Mouse (Mus musculus) fibroblast of lung, adult 2 months (primary cell): ENCODE results near the gene Palm2.
A peak's percentile ranks its signal among the peaks of the same experiment; 100 is the strongest.

Experiments used
- DNase-seq: peaks from one replicate; pipeline ENCODE4 v3.0.0-alpha.2; 2011; ENCODE audit warnings: low read depth

The Palm2 gene

DNA sequence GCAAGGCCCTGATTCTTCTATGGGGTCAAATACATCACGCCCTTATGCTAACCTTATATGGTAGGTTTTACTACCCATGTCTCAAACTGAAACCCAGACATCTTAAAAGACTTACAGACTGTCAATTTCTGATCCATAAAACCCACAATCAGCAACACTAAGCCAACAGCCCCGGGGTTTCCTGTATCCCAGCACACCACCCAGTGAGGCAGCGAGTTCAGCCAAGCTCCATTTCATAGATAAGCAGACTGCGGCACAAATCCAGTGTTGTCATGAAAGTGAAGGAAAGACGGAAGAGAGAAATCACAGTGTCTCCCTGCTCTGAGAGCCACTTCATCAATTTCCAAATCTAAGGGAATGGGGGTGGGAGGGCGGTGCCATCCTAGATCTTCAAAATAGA lies 184.7 kb downstream of the Palm2 start:
- DNase-seq = no peak

DNA sequence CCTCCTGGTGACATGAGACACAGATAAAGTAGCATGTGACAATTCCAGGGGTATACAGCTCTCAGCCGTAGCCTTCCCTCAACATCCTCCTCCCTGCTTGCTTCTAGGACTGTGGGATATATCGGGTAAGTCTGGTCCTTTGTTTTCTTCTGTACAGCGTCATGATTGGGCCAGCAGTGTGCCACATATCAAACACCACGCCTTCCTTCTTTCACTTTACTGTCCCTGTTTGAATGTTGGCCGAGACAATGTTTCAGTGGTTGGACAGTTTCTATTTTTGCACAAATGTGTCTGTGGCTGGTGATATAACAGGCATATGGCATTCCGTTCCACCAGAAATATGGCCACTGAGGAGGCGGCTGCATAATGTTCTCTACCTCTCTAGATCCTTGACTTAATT lies 188.8 kb downstream of the Palm2 start:
- DNase-seq = no peak

DNA sequence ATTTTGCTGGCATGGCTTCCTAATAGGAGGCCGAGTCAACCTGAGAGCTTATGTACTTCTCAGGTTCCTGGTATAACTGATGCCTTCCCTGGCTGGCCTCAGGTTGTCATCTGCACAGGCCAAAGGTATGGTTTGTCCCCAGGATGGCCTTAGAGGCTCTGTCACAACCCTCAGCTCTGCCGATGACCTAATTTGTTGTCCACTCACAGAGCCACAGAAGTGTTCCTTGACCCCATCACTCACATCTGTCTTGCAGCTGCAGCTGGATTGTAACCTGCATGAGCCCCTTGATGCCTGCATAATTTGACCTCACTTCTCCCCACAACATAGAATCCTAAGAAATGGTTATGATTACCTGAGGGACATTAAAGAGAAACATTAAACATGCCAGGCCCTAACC lies 190.8 kb downstream of the Palm2 start:
- no peak for DNase-seq

DNA sequence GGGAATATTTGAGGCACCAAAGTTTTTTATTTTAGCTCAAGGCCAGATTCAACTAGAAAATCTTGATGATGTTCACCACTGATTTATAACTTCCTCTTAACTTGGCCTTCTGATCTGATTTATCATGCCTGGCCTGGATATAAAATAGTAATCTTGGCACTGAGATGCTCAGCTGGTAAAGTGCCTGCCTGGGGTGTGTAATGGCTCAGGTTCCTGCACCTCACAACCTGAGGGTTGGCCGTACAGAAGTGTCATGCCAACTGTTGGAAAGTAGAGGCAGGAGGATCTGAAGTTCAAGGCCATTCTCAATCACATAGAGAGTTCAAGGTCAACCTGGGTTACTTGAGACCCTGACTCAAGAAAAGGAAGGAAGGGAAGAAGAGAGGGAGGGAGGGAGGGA lies 191.3 kb downstream of the Palm2 start:
- DNase-seq = no peak

DNA sequence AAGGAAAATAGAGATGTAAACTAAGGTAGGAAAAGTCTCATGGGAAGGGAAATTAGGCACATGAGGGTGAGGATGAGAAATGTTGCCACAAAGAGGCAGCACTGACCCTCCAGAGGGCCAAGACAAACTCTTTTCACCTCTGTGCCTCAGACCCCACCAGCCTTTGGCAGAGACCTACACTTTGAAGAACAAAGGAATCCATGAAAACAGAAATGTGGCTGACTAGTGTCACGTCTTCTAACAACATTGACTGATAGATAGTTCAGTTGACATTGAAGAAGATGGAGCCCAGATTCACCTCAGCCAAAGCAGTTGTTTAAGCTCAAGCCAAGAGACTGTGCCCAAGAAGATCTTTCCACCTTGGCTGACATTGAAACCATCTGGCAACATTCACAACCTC lies 191.7 kb downstream of the Palm2 start:
- no peak for DNase-seq

DNA sequence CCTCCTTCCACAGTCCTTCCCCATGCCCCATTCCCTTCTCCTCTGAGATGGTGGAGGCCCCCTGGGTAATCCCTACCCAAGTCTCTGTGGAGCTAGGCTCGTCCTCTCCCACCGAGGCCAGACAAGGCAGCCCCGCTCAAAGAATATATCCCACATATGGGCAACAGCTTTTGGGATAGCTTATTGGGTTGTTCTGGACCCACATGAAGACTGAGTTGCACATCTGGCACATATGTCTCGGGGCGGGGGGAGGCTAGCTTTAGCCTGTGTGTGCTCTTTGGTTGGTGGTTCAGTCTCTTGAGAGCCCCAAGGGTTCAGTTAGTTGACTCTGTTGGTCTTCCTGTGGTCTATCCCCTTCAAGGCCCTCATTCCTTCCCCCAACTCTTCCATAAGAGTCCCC lies 192.9 kb downstream of the Palm2 start:
- DNase-seq = no peak

DNA sequence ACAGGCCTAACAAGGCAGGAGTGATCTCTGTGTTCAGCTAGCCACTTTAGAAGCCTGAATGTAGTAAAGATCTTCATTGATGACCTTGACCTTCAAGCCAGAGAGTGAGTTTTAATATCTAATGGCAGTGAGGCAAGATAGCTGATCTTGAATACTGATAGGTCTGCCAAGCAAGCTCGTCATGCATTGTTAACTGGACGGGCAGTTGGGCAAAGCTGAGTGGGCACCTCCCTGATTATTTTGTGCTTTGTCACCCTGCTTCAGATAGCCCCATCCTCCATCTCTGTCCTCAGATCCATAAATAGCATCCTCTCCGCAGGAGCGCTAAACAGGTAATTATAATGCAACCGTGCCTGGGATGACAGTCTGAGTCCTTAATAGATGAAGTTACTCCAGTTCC lies 198.3 kb downstream of the Palm2 start:
- no peak for DNase-seq

DNA sequence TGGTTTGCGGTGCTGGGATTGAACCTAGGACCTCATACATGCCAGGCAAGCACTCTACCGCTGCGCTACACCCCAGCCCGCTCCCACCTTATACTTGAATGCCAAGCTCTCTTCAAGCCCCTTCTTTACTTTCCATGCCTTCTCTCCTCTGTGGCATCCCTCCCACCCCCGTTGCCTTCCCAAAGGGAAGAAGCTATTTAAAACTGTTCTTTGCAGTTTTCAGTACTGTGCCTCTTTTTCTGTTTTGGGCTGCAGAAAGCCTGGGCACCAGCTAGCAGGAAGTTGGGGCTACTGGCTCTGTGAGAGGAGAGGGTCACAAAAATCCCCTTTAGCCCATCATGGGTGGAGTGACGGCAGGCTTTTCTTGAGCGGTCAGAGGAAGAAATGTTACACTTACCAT lies 199.0 kb downstream of the Palm2 start:
- no peak for DNase-seq

DNA sequence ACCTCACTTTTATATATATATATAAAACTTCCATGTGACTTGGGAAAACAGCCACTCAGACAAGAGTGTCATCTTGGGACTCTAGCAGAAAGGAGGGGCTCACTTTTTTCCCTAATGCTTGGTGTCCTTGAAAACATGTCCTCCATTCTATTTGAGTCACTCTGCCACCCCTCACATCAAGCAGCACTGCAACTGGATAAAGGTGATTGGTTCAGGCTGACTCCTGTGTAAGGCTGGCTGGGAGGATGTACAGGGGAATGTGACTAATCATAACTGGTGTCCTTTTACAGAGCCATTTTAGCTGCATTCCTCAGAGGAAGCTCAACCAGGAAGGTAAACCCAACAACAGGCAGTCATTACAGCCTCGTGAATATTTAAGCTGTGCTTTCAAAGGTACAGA lies 200.9 kb downstream of the Palm2 start:
- no peak for DNase-seq

DNA sequence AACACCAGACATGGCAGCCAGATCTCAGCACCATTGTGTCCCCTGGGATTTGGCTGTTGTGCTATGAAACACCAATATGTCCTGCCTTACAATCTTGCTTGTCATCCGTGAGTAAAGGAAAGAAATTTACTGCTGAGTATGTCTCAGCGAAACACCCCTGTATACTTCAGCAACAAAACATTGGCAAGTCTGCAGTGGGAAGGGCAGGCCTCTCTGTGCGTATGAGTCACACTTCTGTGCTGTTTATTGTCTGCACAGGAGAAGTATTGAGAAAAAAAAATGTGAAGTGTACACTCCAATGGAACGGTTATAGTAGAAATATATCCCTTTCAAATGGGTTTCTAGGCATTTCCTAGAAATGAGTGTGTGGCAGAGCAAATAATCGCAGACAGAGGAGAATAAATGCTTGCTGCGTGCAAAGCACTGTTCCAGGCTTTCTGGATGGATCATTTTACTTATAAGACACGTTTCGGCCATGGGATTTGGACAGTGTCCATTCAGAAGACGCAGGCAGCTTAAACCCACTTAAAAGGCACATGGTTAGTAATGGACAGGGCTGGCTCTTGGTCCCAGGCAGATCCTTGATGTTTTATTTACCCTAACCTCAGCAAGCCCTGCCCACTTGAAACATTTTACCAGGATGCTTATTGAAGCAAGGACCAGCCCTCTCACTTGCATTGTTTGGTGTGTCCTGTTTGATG lies 202.9 kb downstream of the Palm2 start:
- peak; percentile 81 for DNase-seq

DNA sequence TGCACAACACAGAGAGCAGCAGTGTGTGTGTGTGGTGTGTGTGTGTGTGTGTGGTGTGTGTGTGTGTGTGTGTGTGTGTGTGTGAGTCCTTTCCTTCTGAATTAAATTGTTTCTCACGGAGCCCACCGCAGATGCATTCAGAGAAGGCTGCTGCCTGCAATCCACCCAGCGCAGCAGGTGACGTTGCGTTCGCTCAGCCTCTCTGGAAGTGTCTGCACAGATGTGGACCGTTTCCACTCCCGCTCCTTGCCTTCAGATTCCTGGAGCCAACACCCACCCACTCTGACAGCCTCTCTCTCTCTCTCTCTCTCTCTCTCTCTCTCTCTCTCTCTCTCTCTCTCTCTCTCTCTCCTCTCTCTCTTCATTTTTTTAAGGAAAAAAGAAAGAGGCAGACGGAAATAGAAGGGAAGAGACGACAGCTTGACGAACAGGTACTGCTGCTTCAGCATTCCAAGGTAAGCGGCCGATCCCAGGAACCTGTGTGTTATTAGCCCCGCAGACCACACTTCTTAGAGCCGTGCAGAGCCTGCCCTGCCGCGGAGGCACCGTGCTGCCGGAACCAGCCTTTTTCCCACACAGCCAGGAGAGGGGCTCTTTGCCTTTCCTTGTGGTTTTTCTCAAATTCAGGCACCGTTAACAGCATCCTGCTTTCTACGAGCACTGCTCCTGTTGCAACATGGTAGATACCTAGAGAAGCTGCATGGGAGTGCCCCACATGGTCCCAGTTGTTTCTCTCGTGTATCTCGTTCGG lies 203.8 kb downstream of the Palm2 start:
- no peak for DNase-seq

DNA sequence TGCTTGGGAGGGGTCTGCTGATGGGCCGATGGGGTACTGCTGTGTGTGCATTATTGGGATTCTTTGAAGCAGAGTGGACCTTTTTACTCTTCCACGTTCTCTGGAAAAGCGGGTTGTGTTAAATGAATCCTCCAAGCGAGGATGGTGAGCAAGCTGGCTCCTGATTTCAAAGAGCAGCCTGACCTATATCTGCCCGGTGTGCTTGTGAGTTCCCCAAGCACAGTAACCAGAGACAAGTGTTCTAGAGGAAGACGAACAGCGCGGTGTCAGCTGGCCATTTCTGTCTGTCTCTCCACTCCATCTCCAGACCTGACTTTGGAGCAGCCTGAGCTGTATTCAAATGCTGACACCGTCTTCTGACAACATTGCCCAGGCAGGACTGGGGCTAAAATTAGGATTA lies 204.9 kb downstream of the Palm2 start:
- DNase-seq = no peak

DNA sequence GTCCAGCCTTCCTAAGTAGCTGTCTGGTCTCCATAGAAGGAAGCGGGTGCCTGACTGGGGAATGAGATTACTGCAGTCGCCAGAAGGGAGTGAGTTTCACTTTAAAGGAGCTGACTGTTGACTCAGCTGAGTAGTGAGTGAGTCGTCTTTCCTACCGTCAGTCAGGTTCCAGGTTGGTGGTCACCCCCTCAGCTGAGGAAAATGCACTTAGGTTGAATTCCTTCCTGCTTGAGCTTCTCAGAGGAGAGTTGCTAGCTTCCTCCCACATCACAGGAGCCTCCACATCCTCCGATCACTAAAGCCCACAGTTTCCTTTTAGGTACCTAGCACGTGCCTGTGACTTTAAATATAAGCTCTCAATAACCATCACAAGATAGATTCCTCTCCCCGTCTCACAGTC lies 206.2 kb downstream of the Palm2 start:
- DNase-seq = no peak

DNA sequence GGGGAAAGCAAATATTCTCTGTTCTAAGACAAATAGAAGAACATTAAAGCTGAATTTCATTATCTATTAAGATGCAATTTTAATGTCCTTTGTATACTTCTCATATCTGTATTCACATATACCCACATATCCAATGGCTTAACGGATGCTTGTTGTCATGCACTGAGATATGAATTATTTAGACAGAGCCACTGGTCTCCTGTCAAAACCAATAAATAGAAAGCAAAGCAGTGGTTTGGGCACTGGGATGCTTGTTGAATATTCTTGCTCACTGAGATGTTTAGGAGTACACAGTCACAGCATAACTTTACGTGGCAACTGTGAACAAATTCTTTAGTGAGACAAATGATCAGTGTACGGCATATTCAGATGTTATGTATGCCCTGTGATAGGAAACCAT lies 206.9 kb downstream of the Palm2 start:
- no peak for DNase-seq

DNA sequence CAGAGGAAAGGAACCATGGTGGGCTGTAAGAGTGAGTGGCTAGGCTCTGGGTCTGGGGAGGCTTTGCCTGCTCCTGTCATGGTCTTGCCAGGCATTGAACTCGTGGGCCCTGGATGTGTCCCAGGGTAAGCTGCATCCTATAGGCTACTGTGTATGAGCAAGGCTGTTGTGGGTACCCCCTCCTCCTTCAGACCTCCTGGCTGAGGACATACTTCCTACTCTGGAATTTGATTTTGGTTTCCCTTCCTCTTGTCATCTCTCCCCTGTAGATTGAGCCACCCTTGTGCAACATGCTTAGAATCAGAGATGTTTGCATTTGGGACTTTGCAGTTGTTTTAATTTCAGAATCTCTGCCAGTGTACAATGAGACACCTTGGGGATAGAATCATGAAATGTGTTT lies 216.9 kb downstream of the Palm2 start:
- no peak for DNase-seq

DNA sequence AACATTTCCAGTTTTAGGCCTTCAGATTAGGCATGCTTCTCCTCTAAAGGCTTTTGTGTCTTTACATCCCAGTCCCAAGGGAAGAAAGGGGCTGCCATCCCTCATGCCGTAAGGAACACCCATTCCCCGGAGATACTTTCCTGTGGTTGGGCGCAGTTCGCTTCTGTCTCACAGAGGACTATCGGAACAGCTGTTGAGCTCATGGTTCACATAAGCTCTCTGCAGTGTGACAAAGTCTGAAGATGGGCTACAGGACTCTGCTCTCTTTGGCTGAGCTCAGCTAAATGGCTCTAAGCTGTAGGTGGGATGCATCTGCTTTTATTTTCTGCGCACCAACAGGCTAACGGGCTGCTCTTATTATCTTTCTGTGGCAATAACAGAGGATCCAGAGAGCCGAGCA lies 217.5 kb downstream of the Palm2 start:
- DNase-seq = no peak

DNA sequence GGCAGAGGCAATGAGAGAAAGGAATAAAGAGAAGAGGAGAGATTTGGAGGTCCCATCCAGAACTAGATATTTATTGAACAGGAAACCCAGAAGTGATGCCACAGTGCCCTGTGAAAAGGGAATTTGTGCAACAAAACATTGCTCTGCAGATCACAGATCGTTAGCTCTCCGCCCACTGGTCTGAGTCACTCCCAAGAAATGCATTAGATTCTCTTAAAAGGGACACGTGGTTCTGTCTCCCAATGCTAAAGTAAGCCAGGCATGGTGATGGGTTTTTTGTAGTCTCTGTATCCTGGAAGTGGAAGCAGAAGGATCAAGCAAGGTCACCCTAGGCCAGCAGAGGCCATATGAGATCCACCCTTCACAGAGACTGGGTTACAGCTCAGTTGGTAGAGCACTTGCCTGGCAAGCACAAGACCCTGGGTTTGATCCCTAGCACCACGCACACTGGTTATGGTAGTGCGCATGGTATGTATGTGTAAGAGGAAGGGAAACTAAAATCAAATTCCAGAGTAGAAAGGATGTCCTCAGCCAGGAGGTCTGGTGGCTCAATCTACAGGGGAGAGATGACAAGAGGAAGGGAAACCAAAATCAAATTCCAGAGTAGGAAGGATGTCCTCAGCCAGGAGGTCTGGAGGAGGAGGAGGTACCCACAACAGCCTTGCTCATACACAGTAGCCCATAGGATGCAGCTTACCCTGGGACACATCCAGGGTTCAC lies 218.3 kb downstream of the Palm2 start:
- DNase-seq = peak; percentile 31

DNA sequence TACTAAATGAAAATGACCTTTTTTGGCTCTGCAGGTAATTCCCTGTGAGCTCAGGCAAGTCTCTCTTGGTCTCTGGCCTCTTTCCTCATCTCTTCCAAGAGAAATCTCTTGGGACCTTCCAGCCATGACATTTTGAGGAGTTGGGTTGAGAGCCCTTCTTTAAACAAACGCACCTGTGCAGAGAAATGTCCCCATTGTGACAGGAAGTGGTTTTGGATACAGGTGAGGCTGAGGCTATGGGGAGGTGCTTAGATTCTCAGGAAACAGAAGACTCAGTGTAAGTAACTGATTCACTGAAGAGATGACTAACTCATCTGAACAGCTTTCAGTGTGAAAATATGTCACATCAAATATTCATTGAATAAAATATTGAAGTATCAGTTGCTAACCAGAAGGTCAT lies 221.9 kb downstream of the Palm2 start:
- DNase-seq = no peak

DNA sequence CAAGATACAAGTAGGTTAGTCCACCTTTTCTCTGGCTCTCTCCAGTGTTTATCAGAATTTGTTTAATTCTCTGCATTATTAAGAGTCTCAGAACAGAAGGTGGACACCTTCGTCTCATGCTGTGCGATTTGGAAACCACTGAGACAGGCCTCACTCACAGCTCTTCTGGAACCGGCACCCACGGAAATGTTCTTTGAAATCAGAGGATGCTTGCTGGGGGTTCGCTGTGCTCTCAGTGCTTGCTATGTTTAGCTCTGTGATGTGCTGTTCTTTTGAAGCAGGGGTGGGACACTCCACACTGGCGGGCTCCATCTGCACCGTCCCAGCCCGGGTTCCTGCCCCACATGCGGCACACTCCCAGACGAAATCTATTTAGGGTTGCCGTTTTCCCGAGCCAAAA lies 222.3 kb downstream of the Palm2 start:
- DNase-seq = no peak

DNA sequence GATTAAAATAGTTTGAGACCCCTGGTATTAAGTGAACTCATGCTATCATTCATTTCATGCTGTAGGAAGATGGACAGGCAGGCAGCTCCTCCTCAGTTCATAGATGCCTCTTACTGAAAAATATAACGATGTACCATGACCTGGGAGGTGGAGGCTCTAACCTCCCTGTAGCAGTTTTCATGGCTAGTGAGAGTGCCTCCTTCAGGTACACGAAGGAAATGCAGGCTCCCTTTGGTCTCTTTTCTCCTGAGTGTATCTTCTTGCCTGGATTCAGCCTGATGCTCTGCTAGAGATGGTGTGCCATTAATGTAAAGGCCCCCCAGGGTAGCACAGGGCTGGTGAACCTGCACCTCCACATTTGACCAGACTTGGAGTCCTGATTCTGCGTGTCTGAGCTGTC lies 222.8 kb downstream of the Palm2 start:
- no peak for DNase-seq

DNA sequence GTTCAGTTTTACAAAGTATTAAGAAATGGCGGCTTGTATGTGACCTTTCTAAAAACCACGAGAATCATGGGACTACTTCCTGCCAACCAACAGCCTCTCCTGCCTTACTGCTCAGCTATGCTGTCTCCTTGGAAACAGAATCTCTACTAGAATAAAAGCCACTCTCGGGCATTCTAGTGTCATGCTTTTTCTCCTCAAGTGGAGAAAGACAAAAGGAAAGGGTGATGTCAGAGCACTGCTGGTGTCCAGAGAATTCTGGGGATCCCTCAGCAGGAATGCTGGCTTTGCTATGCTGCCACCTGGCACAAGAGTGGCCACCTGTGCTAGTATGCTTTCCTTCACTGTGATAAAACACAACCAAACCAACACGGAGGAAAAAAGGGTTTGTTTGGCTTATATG lies 226.4 kb downstream of the Palm2 start:
- no peak for DNase-seq

DNA sequence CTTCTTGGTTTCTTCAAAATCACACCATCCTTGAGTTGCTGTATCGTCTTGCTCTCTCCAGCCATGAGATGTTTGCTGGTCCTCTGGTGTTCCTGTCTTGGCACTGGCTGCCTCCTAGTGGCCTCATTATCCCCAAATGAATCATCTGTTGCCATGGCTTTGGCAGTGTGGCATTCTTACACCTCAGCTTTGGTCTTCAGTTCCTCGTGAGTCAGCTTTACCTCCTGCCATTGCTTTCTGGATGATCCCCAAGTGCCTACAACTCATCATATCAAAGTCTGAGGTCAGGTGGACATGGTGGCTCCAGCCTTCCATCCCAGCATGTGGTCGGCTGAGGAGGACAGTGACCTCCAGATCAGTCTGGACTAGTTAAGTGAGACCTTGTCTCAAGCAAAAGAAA lies 232.1 kb downstream of the Palm2 start:
- DNase-seq = no peak

DNA sequence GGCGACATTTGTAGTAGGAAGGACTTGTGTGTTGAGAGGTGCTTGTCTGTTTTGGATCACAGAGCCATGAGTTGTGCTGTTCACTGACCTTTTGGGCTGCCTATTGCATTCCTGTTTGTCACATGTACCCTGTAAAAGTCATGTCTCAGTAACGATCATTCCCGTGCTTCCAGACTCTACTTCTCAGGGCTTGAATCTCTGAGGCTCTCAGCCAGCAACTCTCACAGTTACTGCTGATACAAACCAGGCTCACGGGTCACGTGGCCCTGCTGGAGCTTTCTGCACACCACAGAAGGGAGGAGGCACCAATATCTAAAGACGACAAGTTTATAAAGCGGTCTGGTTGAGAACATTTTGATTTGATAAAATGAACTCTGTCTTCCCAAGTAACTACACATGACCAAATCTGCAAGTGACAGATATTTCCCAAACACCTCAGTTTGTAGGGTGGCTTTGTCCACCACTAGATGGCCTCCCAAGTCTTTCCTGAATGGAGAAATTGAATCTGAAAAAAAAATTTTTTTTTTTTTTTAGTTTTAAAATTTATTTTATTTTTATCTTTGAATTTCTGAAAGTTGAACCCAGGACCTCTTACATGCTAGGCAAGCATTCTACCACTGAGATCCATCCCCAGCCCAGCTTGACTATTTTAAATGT lies 236.9 kb downstream of the Palm2 start:
- DNase-seq = no peak
